Mouse (Mus musculus) cortical plate, adult 2 months (tissue): Measurements from ENCODE around the gene 1810030O07Rik.

ENCODE experiments used
- CTCF ChIP-seq: fragments of 200-500 bp; IDR thresholded peaks from 2 replicates; pipeline ENCODE4 v1.5.1; 2011; ENCODE audit warnings: mild to moderate bottlenecking, control low read depth, low read length; ENCODE audit not compliant: insufficient read depth; ENCODE audit errors: extremely low read depth
- POLR2A ChIP-seq: fragments of 200-500 bp; IDR thresholded peaks from 2 replicates; pipeline ENCODE4 v1.6.1; 2011; ENCODE audit warnings: mild to moderate bottlenecking, low read length, control low read depth; ENCODE audit not compliant: insufficient read depth; ENCODE audit errors: extremely low read depth

- no peak for TF ChIP-seq CTCF
- no peak for TF ChIP-seq POLR2A
Observed at GRCm38 (mm10) chrX:12686071-12686470, 12.6 kb upstream of the 1810030O07Rik start.
